8 mouse cellular contexts compared by ENCODE assay signal in genomic region chr4:44247051-44247939, GRCm38 (mm10). TPM values are rescaled to one million over a fixed set of nuclear protein-coding genes. Genes with fewer than 3 reads are reported as not detected.
A peak's percentile ranks its signal among the peaks of the same experiment; 100 is the strongest.
DNase-seq lines count a peak whose midpoint lies in the region; ATAC-seq lines count a peak whose summit lies in the region.

No protein-coding gene starts in this region.

- peaks cover 9% of the 10 kb centered on the region for H3K4me1 ChIP-seq in kidney, embryonic 16.5 days (ENCODE audit: insufficient read depth, low read length)
- peaks cover 44% of the 10 kb centered on the region for H3K4me1 ChIP-seq in hindbrain, embryonic 13.5 days (replicated peaks)
- peaks cover 36% of the 10 kb centered on the region for H3K4me1 ChIP-seq in midbrain, embryonic 15.5 days

- no peaks in the 10 kb centered on the region for H3K27me3 ChIP-seq in kidney, embryonic 16.5 days (ENCODE audit: insufficient read depth, low read length)
- H3K27me3 ChIP-seq in hindbrain, embryonic 13.5 days: no peaks in the 10 kb centered on the region
- no peaks in the 10 kb centered on the region for H3K27me3 ChIP-seq in midbrain, embryonic 15.5 days (replicated peaks)

- no peak overlapping the region for H3K27ac ChIP-seq in kidney, embryonic 16.5 days (ENCODE audit: low read length)
- H3K27ac ChIP-seq in hindbrain, embryonic 13.5 days: peak overlapping the region; percentile 90
- peak overlapping the region; percentile 73 for H3K27ac ChIP-seq in midbrain, embryonic 15.5 days

- no peak overlapping the region for H3K9ac ChIP-seq in kidney, embryonic 16.5 days (replicated peaks; ENCODE audit: low read length)
- peak overlapping the region; percentile 35 for H3K9ac ChIP-seq in hindbrain, embryonic 13.5 days
- no peak overlapping the region for H3K9ac ChIP-seq in midbrain, embryonic 15.5 days

- ATAC-seq in kidney, embryonic 16.5 days (ENCODE audit: low FRiP score, low TSS enrichment): peak; percentile 72
- ATAC-seq in hindbrain, embryonic 13.5 days (ENCODE audit: low FRiP score): peak; percentile 89
- peak; percentile 89 for ATAC-seq in midbrain, embryonic 15.5 days (replicated peaks)

- no peaks in the 10 kb centered on the region for H3K36me3 ChIP-seq in kidney, embryonic 16.5 days (ENCODE audit: insufficient read depth, low read length)
- no peaks in the 10 kb centered on the region for H3K36me3 ChIP-seq in hindbrain, embryonic 13.5 days
- H3K36me3 ChIP-seq in midbrain, embryonic 15.5 days (replicated peaks): no peaks in the 10 kb centered on the region

- peak overlapping the region; percentile 38 for H3K4me2 ChIP-seq in kidney, embryonic 16.5 days (replicated peaks; ENCODE audit: low read depth, low read length)
- peak overlapping the region; percentile 48 for H3K4me2 ChIP-seq in hindbrain, embryonic 13.5 days
- peak overlapping the region; percentile 43 for H3K4me2 ChIP-seq in midbrain, embryonic 15.5 days

- no peaks in the 10 kb centered on the region for H3K9me3 ChIP-seq in kidney, embryonic 16.5 days (ENCODE audit: low read length)
- H3K9me3 ChIP-seq in hindbrain, embryonic 13.5 days: no peaks in the 10 kb centered on the region
- H3K9me3 ChIP-seq in midbrain, embryonic 15.5 days: no peaks in the 10 kb centered on the region

- DNase-seq in kidney, adult 18-20 months: no peak
- DNase-seq in embryo, embryonic 11 days: peak; percentile 84
- no peak for DNase-seq in T-cell, adult 2 months (ENCODE audit: low spot score)
- DNase-seq in natural killer cell, adult 2 months (ENCODE audit: low spot score in 2 of 2): no peak
- DNase-seq in gastrocnemius, postnatal 25 days: no peak

- peak overlapping the region; percentile 3; the same call in 1 of the 2 replicates for H3K4me3 ChIP-seq in kidney, embryonic 16.5 days (ENCODE audit: low read length)
- H3K4me3 ChIP-seq in hindbrain, embryonic 13.5 days: peak overlapping the region; percentile 19
- no peak overlapping the region for H3K4me3 ChIP-seq in midbrain, embryonic 15.5 days

- WGBS in kidney, embryonic 16.5 days: 2% methylated on average over 18 of the region's 18 CpGs
- 3% methylated on average over 18 of the region's 18 CpGs for WGBS in hindbrain, embryonic 13.5 days
- 2% methylated on average over 18 of the region's 18 CpGs for WGBS in midbrain, embryonic 15.5 days

RNA-seq across cellular contexts. Expression of gene Rnf38, which starts 13.7 kb away (rescaled TPM):
- 20.2 and 23.7 TPM in 2 replicates for polyA plus RNA-seq in kidney, embryonic 16.5 days (2015; fragmentation: Nextera tagmentation; extraction: Ambion mirVana)
- 39.3 and 39.9 TPM in 2 replicates for polyA plus RNA-seq in hindbrain, embryonic 13.5 days (2015; fragmentation: Nextera tagmentation; extraction: Ambion mirVana)
- 38.9 and 40.6 TPM in 2 replicates for polyA plus RNA-seq in midbrain, embryonic 15.5 days (2015; fragmentation: Nextera tagmentation; extraction: Ambion mirVana)
- total RNA-seq in gastrocnemius, postnatal 25 days (2021): 10 to 100 TPM; 10.8 to 16.3 TPM

RNA-seq across cellular contexts. Expression of gene Melk, which starts 53.4 kb away (rescaled TPM):
- 45.2 and 48.5 TPM in 2 replicates for polyA plus RNA-seq in kidney, embryonic 16.5 days (2015; fragmentation: Nextera tagmentation; extraction: Ambion mirVana)
- 11.0 and 12.5 TPM in 2 replicates for polyA plus RNA-seq in hindbrain, embryonic 13.5 days (2015; fragmentation: Nextera tagmentation; extraction: Ambion mirVana)
- 5.5 and 7.3 TPM in 2 replicates for polyA plus RNA-seq in midbrain, embryonic 15.5 days (2015; fragmentation: Nextera tagmentation; extraction: Ambion mirVana)
- total RNA-seq in gastrocnemius, postnatal 25 days (2021): under 1 TPM; 0.26 to 0.46 TPM
